Mouse (Mus musculus): ENCODE results near the gene Olfr665. TPM values are rescaled to one million over a fixed set of nuclear protein-coding genes. Genes with fewer than 3 reads are reported as not detected.

The Olfr665 gene
- not detected for polyA plus RNA-seq (2014; fragmentation: Illumina TruSeq; extraction: RNeasy Lipid Tissue Mini Kit (QIAGEN cat#74804); ENCODE audit: low read depth, low replicate concordance)

DNA sequence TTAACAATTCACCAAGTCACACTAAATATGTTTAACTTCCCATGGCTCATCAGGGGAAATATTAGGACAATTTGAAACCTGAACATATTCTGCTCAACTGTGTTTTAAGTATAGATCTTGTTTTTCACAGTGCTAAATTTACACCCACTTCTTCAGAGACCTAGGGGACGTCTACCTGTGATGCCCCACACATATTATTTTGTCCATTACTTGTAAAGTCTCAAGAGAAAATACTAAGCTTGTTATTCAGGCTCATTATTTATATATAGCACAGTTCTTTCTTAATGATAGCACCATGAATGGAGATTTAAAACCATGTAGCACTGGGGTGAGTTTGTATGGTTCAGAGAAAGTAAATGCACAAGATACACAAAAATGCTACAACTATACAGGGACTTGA is at the start of gene Olfr665:
TSS of gene Olfr665 (plus strand) at position 301 of the 400 bp plus-strand sequence.

DNA sequence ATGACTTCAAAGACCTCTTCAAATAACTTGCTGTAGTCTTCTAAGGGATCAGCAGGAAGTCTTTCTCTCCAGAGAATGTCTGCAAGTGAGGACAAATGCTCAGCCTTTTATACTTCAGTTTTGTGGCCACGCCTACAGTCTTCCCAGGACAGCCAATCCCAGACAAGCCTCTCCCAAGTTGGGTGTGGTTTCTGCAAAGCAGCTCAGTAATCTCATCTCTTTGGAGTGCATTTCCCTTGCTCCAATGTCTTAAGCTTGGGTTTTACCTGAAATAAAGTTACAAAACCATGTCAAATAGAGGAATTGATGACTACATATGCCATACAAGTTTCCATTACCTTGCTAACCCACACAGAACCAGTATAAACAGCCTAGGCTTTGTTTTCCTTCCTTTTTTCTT is 35.3 kb upstream of the Olfr665 start, which contains the start of gene Usp17lb:
TSS of gene Usp17lb (minus strand) at position 101 of the 400 bp plus-strand sequence.

DNA sequence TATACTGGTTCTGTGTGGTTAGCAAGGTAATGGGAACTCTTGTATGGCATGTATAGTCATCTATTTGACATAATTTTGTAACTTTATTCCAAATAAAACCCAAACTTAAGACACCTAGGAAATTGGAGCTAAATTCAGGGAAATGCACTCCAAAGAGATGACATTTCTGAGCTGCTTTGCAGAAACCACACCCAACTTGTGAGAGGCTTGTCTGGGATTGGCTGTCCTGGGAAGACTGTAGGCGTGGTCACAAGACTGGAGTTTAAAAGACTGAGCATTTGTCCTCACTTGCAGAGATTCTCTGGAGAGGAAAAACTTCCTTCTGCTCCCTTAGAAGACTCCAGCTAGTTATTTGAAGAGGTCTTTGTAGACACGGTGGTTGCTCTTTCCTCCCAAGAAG is 21.1 kb upstream of the Olfr665 start, which contains the start of gene Usp17la:
TSS of gene Usp17la (plus strand) at position 301 of the 400 bp plus-strand sequence.

DNA sequence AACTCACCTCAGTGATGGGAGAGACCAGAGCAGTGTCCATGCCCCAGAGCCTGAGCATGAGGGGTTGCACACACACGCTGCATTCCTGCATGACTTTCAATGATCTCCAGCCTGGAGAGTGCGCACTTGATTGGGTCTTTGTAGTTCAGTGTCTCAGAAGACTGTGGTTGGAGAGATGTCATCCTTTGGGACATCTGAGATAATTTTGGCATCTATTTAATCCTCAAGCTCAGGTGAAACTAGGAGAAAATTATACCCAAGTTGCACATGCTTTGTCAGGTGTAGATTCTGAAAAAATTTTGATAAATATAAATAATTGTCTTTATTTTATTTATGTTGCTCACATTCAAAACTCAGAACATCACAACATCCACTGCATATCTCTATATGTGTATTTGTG is 18.0 kb downstream of the Olfr665 start, which contains the start of gene Olfr666:
TSS of gene Olfr666 (minus strand) at position 101 of the 400 bp plus-strand sequence.

DNA sequence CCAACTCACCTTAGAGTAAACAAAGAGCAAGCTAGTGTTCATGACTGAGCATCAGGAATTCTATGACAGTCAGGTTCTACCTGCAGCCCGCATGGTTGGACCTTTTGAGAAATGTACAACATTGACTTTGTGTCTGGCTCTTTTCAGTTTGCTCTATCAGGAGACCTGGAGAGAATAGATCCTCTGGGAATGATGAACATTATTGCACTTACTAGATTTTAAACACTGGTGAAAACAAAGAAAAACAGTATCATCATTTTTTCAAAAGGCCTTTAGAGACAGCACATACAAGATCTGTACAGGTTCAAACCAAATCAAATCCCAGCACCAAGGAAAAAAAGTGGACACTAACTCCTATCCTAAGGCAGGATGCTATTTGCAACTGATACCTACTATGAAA is 43.6 kb downstream of the Olfr665 start, which contains the start of gene Olfr667:
TSS of gene Olfr667 (minus strand) at position 101 of the 400 bp plus-strand sequence.

DNA sequence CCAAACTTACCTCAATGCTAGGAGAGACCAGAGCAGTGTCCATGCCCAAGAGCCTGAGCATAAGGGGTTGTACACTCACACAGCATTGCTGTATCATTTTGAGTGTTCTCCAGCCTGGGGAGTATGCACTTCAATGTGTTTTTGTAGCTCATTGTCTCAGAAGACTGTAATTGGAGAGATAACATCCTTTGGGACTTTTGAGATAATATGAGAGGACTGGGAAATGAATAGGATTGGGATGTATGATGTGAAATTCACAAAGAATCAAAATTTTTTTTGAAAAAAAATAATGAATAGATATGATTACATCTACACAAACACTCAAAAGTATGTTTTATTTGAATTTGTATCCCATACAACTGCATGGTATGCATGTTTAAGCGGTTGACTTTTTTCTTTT is 50.1 kb downstream of the Olfr665 start, which contains the start of gene Olfr668:
TSS of gene Olfr668 (minus strand) at position 101 of the 400 bp plus-strand sequence.

Other genes with a start within 250 kb of the Olfr665 start
- not detected for gene Olfr658, start 230.7 kb upstream of the Olfr665 start, polyA plus RNA-seq (2014; fragmentation: Illumina TruSeq; extraction: RNeasy Lipid Tissue Mini Kit (QIAGEN cat#74804); ENCODE audit: low read depth, low replicate concordance)
- not detected for gene Olfr659, start 211.3 kb upstream of the Olfr665 start, polyA plus RNA-seq (2014; fragmentation: Illumina TruSeq; extraction: RNeasy Lipid Tissue Mini Kit (QIAGEN cat#74804); ENCODE audit: low read depth, low replicate concordance)
- not detected for gene Olfr661, start 191.5 kb upstream of the Olfr665 start, polyA plus RNA-seq (2014; fragmentation: Illumina TruSeq; extraction: RNeasy Lipid Tissue Mini Kit (QIAGEN cat#74804); ENCODE audit: low read depth, low replicate concordance)
- gene Usp17le, start 100.6 kb upstream of the Olfr665 start, polyA plus RNA-seq (2014; fragmentation: Illumina TruSeq; extraction: RNeasy Lipid Tissue Mini Kit (QIAGEN cat#74804); ENCODE audit: low read depth, low replicate concordance), result not detected
- not detected for gene Usp17lb, start 35.4 kb upstream of the Olfr665 start, polyA plus RNA-seq (2014; fragmentation: Illumina TruSeq; extraction: RNeasy Lipid Tissue Mini Kit (QIAGEN cat#74804); ENCODE audit: low read depth, low replicate concordance)
- not detected for gene Usp17la, start 21.0 kb upstream of the Olfr665 start, polyA plus RNA-seq (2014; fragmentation: Illumina TruSeq; extraction: RNeasy Lipid Tissue Mini Kit (QIAGEN cat#74804); ENCODE audit: low read depth, low replicate concordance)
- gene Olfr666, start 17.9 kb downstream of the Olfr665 start, polyA plus RNA-seq (2014; fragmentation: Illumina TruSeq; extraction: RNeasy Lipid Tissue Mini Kit (QIAGEN cat#74804); ENCODE audit: low read depth, low replicate concordance), result not detected
- not detected for gene Olfr667, start 43.5 kb downstream of the Olfr665 start, polyA plus RNA-seq (2014; fragmentation: Illumina TruSeq; extraction: RNeasy Lipid Tissue Mini Kit (QIAGEN cat#74804); ENCODE audit: low read depth, low replicate concordance)
- gene Olfr668, start 50.0 kb downstream of the Olfr665 start, polyA plus RNA-seq (2014; fragmentation: Illumina TruSeq; extraction: RNeasy Lipid Tissue Mini Kit (QIAGEN cat#74804); ENCODE audit: low read depth, low replicate concordance), result not detected
- gene Olfr669, start 56.2 kb downstream of the Olfr665 start, polyA plus RNA-seq (2014; fragmentation: Illumina TruSeq; extraction: RNeasy Lipid Tissue Mini Kit (QIAGEN cat#74804); ENCODE audit: low read depth, low replicate concordance), result not detected
- not detected for gene Olfr670, start 84.6 kb downstream of the Olfr665 start, polyA plus RNA-seq (2014; fragmentation: Illumina TruSeq; extraction: RNeasy Lipid Tissue Mini Kit (QIAGEN cat#74804); ENCODE audit: low read depth, low replicate concordance)
- gene Olfr671, start 101.1 kb downstream of the Olfr665 start, polyA plus RNA-seq (2014; fragmentation: Illumina TruSeq; extraction: RNeasy Lipid Tissue Mini Kit (QIAGEN cat#74804); ENCODE audit: low read depth, low replicate concordance), result not detected
- not detected for gene Olfr672, start 124.0 kb downstream of the Olfr665 start, polyA plus RNA-seq (2014; fragmentation: Illumina TruSeq; extraction: RNeasy Lipid Tissue Mini Kit (QIAGEN cat#74804); ENCODE audit: low read depth, low replicate concordance)
- gene Olfr675, start 150.4 kb downstream of the Olfr665 start, polyA plus RNA-seq (2014; fragmentation: Illumina TruSeq; extraction: RNeasy Lipid Tissue Mini Kit (QIAGEN cat#74804); ENCODE audit: low read depth, low replicate concordance), result not detected
- not detected for gene Olfr676, start 154.7 kb downstream of the Olfr665 start, polyA plus RNA-seq (2014; fragmentation: Illumina TruSeq; extraction: RNeasy Lipid Tissue Mini Kit (QIAGEN cat#74804); ENCODE audit: low read depth, low replicate concordance)
- not detected for gene Olfr677, start 173.3 kb downstream of the Olfr665 start, polyA plus RNA-seq (2014; fragmentation: Illumina TruSeq; extraction: RNeasy Lipid Tissue Mini Kit (QIAGEN cat#74804); ENCODE audit: low read depth, low replicate concordance)
- not detected for gene Olfr678, start 186.4 kb downstream of the Olfr665 start, polyA plus RNA-seq (2014; fragmentation: Illumina TruSeq; extraction: RNeasy Lipid Tissue Mini Kit (QIAGEN cat#74804); ENCODE audit: low read depth, low replicate concordance)
- not detected for gene Olfr679, start 203.2 kb downstream of the Olfr665 start, polyA plus RNA-seq (2014; fragmentation: Illumina TruSeq; extraction: RNeasy Lipid Tissue Mini Kit (QIAGEN cat#74804); ENCODE audit: low read depth, low replicate concordance)
- gene Olfr680-ps1, start 214.8 kb downstream of the Olfr665 start, polyA plus RNA-seq (2014; fragmentation: Illumina TruSeq; extraction: RNeasy Lipid Tissue Mini Kit (QIAGEN cat#74804); ENCODE audit: low read depth, low replicate concordance), result not detected
- gene Olfr681, start 238.8 kb downstream of the Olfr665 start, polyA plus RNA-seq (2014; fragmentation: Illumina TruSeq; extraction: RNeasy Lipid Tissue Mini Kit (QIAGEN cat#74804); ENCODE audit: low read depth, low replicate concordance), result not detected

Measured in heart, adult 10 weeks (tissue).